Mouse (Mus musculus): ENCODE measurements around the gene Barx1. TPM values are rescaled to one million over a fixed set of nuclear protein-coding genes. Genes with fewer than 3 reads are reported as not detected.

The Barx1 gene
- total RNA-seq, 2 experiments from 2014 or later = not detected

DNA sequence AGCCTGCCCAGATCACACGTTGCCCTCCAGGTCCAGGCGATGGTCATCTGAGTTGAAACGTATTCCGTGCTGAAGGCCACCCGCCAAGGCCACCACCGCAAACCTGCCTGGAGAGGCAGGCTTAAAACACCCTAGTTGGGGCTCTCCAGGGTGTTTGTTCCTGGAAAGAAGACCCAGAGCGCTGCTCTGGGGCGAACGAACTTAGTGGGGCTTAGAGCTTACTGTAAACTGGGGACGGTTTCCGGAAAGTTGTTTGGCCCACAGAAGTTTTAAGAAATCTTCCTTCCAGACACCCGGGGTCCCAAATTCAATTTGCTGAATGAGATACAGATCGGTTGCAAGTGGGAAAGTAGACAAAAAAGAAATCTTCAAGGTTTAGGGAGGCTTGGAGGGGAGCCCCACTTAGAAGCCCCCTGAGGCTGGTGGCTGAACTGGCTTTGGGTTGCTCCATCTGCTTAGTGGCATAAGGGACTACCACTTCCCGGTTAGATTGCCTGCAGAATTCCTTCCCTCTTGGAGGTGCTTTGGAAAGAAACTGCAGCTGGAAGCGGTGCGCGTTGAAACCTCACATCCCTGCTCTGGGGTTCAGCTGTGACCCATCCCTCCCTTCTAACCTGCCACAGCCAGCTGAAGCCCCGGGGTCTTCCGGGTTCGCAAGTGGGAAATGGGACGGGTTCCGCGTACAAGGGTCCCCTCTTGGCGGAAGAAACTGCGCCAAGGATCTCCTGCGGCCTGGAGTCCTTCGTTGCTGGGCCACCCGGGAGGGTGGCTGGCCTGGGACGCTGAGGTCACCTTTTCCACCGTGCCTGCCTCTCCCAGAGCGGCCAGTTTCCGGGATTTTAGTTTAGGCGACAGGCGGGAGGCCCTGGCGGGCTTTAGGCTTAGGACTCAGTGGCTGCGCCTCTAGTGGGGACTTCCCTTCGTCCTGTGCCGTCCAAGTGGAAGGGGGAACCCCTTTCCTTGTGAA is 3.3 kb upstream of the Barx1 start:
- no peak for DNase-seq (ENCODE audit: low spot score in 2 of 2)

DNA sequence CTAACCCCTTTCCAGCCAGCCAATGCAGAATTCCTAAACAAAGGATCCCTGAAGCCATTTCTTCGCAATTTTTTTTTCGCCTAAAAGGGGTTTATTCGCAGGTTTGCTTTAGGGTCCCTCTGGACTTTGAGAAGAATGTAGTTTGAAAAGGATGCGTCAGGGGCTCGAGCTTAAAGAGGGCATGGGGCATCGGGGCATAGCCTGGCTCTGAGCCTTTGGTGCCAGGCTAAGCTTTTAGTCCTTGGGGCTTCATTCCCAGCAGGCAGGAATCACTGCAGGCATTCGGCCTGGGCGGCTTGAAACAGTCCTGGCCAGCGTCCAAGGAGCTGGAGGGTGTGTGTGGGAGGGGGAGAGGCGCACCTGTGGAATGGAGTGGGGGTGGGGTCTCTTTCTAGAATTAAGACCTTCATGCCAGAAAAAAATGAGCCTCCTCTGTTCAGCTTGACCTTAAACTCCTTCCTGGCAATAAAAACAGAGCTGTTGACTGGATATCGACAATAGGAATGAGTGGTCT is 2.5 kb upstream of the Barx1 start:
- DNase-seq (ENCODE audit: low spot score in 2 of 2) = no peak

DNA sequence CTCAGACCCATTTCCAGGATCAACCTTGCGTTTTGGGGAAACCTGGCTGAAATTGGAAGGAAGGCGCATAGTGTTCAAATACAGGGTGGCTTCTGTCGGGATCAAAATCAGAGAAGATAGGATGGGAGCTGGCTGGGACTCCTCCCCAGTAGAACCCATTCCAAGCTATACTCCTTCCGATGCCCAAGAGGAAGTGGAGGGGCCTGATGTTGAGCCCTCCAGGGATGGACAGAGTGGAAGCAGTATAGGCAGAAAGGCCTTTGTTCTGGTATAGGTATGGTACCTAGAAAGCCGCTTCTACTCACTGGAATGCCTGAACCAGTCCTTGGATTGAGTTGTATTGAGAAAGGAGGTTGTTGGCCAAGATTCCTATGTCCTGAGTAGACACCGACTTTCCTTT is 2.1 kb upstream of the Barx1 start:
- no peak for DNase-seq (ENCODE audit: low spot score in 2 of 2)

- no peak for DNase-seq (ENCODE audit: low spot score in 2 of 2)
Measured at GRCm38 (mm10) chr13:48661561-48661960, 1.2 kb upstream of the Barx1 start.

DNA sequence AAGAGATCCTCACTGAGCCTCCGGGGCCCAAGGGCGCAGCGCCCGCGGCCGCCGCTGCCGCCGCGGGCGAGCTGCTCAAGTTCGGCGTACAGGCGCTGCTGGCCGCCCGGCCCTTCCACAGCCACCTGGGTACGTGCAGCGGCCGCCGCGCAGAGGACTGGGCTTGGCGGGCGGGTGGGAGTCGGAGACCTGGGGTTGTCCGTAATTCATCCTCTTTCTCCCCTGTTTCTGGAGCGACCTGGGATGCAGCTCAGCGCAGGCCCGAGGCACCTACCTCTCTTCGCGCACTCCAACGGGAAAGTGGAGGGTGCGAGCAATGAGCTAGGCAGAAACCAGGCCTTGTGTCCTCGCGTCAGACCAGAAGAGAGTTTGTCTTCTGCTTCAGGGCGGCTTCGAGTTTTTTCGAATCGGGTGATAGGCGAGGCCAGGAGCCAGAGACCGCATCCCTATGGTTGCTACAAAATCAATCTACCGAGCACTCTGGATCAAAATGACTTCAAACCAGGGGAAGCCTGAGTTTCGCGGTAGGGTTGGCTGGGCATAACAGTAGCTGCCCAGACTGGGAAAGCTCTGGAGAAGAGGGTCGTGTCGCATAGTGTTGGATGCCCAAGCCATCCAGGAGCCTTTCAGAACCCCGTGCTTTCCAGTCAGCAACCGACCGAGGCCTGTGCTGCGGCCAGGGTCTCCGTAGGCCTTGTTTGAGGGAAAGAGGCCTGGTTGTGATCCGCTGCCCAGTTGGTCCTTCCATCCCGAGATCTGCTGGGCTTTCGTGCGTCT is 601 bp downstream of the Barx1 start:
- no peak for DNase-seq (ENCODE audit: low spot score in 2 of 2)

GRCm38 (mm10) chr13:48663988-48664339 is 1.2 kb downstream of the Barx1 start:
- DNase-seq (ENCODE audit: low spot score in 2 of 2) = no peak

- DNase-seq (ENCODE audit: low spot score in 2 of 2) = no peak
Measured at GRCm38 (mm10) chr13:48664916-48665655, 2.3 kb downstream of the Barx1 start.

DNA sequence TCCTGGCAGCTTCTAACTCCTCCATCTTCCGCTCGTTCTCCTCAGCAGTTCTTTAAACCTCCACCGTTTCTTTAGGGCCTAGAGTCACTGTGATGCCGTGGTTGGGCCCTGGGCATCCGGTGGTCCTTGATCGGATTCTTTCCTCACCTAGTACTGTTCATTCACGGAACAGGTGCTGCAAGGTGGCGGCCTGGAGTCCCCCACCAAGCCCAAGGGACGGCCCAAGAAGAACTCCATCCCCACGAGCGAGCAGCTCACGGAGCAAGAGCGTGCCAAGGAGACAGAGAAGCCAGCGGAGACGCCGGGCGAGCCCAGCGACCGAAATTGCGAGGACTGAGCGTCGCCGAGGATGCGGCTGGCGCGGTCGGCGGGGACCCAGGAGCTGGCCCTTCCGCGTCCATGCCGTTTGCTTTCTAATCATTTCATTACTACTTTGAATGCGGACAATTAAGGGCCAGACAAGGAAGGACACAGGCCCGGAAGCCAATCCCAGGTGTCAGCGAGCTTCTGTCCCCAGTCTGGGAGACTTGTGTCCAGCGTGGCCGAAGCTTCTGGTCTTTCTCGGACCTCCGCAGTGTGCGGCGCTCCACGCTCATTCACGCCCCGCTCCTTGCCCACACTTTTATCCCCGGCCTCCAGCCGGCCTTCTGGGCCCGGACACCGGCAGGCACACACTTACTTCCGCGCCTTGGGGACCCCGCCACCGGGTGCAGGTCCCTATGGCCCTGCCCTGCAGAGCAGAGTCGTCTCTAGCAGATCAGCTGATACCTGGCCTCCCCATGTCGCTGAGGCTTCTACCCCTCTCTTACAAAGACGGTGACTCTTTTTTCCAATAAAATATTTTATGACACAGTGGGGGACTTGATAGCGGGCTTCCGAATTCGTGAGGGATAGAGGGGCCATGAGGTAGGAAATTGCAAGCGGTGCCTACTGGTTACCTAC is 3.1 kb downstream of the Barx1 start:
- DNase-seq (ENCODE audit: low spot score in 2 of 2) = no peak

- no peak for DNase-seq (ENCODE audit: low spot score in 2 of 2)
Measured at GRCm38 (mm10) chr13:48667461-48667860, 4.7 kb downstream of the Barx1 start.

DNA sequence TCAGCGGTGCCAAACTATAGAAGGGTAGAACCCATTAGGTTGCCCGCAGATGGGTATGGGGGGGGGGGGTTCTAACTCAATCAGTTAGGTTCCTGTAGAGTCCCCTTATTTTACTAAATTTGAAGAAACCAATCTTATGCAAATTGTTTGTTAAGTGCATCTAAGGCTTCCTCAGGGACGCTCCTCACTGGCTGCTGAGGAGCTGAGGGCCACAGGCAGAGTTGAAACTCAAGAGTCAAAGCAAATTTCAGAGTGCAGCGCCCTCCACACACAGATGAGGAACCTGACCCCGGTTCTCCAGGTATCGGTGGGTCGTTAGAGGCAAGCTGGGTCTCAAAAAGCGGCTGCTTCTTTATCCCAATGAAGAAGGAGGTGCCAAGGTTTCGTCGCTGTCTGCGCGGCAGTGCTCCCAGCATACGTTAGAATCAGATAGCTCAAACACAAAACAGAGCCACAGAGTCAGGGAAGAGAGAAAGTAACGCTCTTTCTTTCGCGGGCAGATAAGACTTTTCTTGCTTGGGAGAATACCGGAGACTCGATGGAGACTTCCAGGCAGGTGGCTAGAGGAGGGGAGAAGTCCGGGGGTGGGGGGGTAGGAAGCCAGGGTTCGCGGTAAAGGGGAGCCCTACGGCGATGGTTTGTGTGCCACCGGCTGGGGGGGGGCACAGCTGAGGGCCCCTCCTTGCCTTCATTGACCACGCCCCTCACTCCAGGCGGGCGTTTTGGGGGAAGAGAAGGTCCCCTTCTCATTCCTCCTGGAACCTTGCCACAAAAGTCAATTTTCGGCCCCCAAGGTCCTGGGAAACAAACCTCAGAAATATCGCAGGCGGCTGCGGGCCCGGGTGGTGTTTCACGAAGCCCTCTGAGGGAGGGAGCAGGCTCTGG is 5.5 kb downstream of the Barx1 start:
- DNase-seq (ENCODE audit: low spot score in 2 of 2) = no peak

GRCm38 (mm10) chr13:48668976-48669534 is 6.3 kb downstream of the Barx1 start:
- no peak for DNase-seq (ENCODE audit: low spot score in 2 of 2)

DNA sequence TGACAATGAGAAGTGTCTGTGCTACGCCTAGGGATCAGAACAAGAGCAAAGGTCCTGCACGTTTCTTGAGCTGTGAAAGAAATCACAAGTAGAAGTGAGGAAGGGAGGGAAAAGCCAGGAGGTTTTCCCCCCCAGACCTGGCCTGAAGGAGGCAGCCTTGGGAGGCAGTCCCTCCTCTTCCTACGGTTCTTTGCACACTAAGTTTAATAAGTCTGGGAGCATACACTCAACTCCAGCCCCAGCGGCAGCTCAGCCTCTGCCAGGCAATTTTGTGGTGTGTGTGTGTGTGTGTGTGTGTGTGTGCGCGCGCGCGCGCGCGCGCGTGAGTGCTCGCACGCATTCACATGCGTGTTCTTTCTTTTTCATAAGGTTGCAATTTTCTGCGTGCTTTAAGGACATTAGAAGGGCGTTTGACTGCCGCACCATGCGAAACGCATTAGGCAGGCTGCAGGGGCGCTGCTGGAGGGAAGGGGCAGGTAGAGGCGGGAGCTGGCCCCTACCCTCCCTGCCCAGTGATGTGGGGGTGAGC is 9.6 kb downstream of the Barx1 start:
- DNase-seq (ENCODE audit: low spot score in 2 of 2) = no peak

DNA sequence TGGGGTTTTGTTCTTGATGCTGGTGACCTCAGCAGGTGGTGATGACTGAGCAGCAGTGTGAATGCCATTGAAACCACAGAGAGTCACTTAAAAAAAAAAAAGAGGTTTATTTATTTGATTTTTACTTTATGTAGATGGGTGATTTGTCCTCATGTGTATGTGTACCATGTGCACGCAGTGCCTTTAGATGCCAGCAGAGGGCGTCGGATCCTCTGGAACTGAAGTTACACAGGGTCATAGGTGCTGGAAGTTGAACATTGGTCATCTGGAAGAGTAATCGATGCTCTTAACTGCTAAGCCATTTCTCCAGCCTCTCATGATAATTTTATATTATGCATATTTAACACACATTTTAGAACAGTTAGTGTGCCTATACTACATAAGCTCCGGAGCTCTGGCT is 11.8 kb downstream of the Barx1 start:
- no peak for DNase-seq (ENCODE audit: low spot score in 2 of 2)

GRCm38 (mm10) chr13:48679351-48679750 is 16.6 kb downstream of the Barx1 start:
- DNase-seq (ENCODE audit: low spot score in 2 of 2) = no peak

DNA sequence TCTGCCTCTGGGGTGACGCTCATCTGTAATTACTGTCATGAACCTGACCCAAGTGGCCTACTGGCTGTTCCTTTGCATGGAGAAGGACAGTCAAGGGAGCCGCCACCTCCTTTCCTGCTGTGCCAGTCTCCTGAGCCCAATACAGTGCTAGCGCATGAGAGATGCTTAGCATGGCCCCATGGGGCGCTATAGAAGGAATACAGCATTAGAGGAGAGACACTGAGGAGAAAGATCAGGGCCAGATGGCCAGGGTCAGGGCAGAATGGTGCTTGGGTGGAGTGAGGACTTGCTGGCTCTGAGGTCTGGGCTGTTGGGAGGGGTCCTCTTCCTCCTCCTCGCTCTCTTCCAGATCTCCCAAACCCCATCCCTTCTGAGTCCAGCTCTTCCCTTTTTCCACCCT is 23.9 kb downstream of the Barx1 start:
- no peak for DNase-seq (ENCODE audit: low spot score in 2 of 2)

DNA sequence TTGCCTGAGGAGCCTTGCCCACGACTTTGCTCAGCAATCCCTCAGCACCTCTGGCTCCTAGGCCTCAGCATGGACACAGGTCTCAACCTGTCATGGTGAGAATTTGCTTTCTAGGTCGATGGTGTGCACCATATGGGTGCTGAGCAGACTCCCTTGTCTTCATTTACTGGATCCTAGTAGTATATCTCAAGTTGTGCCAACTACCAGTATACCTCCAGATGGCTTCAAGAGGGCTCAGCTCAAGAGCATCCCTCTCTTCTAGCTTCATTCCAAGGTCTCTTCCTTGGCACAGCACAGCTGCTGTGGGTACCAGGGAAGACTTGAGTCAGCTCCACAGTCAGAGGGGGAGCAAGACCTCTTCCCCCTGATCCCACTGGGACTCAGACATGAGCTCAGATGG is 29.2 kb downstream of the Barx1 start:
- peak in 1 of 2 experiments; percentile 3 for DNase-seq (ENCODE audit: low spot score in 2 of 2)

- peak; percentile 43 to 74 for DNase-seq (ENCODE audit: low spot score in 2 of 2)
Measured at GRCm38 (mm10) chr13:48694090-48695064, 31.6 kb downstream of the Barx1 start.

All from left cerebral cortex, adult 18-20 months (tissue).